Mouse (Mus musculus) adrenal gland, postnatal 14 days (tissue): Measurements from ENCODE around the gene Fam166a. TPM values are rescaled to one million over a fixed set of nuclear protein-coding genes. Genes with fewer than 3 reads are reported as not detected.
"Not testable (repeated sequence)": the region's sequence is repeated elsewhere in the genome, so short reads cannot be mapped to it uniquely, and the experiment has no call there.

Experiments
- DNase-seq: peaks from one replicate; pipeline ENCODE4 v3.0.0; 2021; ENCODE audit warnings: mixed read lengths
- total RNA-seq: library from RNA; stranded (reverse); gene quantifications from 2 replicates; pipeline ENCODE4 v1.2.3, GENCODE M21; 2021

Gene Fam166a
- total RNA-seq, 1 experiment from 2014 or later, result not detected

DNA sequence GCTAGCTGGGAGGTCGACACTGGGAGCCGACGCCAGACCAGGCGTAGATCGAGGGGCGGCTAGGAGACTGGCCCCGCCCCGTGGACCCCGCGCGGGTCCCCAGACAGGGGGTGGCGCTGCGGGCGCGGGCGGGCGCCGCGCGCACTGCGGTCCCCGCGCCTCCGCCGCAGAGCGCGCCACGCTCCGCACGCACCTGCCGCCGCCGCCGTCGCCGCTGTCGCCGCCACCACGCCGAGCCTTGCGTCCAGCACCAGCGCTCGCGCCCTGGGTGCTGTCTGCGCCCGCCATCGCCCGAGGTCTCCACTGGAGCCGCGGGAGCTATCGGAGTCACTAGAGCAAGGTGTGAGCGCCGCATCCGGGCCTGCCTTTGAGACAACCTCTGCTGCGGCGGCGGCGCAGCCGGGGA is 23.6 kb downstream of the Fam166a start, which contains the start of the genes Rnf208 and Cysrt1:
Rnf208 (plus strand) TSS at position 155 of the 406 bp plus-strand sequence.
Cysrt1 (minus strand) TSS at position 352 of the 406 bp plus-strand sequence.
- DNase-seq, result peak; percentile 32

DNA sequence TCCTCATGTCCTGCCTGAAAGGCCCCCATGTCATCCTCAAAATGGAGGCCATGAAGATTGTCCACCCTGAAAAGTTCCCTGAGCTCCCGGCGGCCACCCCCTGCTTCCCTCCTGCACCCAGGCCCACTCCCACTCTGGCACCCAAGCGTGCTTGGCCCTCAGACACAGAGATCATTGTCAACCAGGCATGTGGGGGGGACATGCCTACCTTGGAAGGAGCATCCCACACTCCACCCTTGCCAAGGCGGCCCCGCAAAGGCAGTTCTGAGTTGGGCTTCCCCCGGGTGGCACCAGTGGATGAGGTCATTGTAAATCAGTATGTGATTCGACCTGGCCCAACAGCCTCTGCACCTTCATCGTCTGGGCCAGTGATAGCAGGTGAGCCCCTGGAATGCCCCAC is 24.8 kb downstream of the Fam166a start:
- no peak for DNase-seq

GRCm38 (mm10) chr2:25244144-25244543 is 25.6 kb downstream of the Fam166a start:
- DNase-seq, result no peak

- no peak for DNase-seq
Observed at GRCm38 (mm10) chr2:25246183-25247072, 27.9 kb downstream of the Fam166a start, which contains the start of gene AL732309.1. AL732309.1 (minus strand) TSS chr2:25246863.

DNA sequence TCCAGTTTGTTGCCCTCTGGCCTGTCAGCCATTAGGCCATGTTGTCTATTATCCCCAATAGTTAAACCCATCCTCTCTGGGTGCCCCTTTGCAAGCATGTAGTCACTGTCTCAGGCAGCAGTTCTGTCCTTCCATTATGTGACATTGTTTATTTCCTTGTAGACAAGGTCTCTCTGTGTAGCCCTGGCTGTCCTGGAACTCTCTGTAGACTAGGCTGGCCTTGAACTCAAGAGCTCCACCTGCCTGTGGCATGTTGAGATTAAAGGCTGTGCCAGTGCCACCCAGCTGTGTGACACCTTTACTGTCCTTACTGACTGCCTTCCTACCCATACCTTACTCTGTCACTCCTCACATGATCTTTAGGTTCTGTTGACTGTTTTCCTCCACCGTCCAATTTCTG is 33.8 kb downstream of the Fam166a start:
- peak; percentile 32 for DNase-seq

DNA sequence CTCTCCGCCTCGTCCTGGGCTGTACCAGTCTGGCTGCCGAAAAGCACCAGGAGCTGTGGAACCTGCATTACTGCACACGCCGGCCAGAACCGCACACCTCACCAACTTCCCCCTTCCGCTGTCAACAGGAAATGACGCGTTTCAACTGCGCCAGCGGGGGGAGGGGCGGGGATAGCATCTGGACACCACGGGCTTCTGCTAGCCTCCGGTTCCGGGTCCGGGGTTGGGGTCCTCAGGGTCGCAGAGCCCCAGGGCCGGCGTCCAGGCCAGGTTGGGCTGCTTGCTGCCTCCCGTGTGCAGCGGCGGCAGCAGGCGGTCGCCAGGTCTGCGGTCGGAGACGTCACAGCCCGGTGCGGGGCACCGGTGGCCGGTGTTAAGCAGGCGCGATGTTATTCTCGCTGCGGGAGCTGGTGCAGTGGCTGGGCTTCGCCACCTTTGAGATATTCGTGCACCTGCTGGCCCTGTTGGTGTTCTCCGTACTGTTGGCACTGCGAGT is 36.8 kb downstream of the Fam166a start, which contains the start of gene Tmem203:
Tmem203 (plus strand) TSS at position 156 of the 496 bp plus-strand sequence.
- DNase-seq, result peak; percentile 94

DNA sequence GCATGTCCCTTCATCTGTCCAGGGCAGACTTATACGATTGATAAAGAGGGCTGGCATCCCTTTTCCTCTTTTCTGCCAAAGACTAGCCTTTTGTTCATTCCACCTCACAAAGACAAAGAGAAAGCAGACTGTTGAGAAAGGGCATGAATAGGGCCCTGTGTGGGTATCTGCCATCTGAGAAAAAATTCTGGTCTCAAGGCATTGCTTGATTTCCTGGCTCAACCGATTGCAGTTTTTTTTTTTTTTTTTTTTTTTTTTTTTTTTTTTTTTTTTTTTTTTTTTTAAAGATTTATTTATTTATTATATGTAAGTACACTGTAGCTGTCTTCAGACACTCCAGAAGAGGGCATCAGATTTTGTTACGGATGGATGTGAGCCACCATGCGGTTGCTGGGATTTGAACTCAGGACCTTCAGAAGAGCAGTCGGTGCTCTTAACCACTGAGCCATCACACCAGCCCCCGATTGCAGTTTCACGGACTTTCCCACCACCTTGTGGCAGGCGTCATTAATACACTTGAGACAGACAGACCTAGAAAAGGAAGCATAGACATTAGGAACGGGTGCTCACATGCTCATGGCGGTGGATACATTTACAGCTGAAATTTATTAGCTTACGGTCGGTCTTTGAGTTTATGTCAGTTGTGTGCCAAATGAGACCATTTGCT is 38.0 kb downstream of the Fam166a start:
- DNase-seq, result peak; percentile 73

- not testable (repeated sequence) for DNase-seq
Observed at GRCm38 (mm10) chr2:25257250-25257649, 38.7 kb downstream of the Fam166a start.

DNA sequence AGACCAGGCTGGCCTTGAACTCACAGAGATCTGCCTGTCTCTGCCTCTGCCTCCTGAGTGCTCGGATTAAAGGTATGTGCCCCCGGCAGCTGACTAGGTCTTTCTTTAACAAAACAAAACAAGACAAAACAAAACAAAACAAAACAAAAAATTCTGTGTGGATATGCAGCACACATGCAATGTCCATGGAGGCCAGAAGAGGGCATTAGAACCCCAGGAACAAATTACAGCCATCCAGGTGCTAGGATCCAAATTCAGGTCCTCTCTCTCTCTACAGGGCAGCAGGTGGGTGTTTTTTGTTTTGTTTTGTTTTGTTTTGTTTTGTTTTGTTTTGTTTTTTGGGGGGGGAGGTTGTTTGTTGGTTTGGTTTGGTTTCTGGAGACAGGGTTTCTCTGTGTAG is 40.3 kb downstream of the Fam166a start:
- DNase-seq, result no peak

GRCm38 (mm10) chr2:25261870-25262269 is 43.3 kb downstream of the Fam166a start:
- no peak for DNase-seq

DNA sequence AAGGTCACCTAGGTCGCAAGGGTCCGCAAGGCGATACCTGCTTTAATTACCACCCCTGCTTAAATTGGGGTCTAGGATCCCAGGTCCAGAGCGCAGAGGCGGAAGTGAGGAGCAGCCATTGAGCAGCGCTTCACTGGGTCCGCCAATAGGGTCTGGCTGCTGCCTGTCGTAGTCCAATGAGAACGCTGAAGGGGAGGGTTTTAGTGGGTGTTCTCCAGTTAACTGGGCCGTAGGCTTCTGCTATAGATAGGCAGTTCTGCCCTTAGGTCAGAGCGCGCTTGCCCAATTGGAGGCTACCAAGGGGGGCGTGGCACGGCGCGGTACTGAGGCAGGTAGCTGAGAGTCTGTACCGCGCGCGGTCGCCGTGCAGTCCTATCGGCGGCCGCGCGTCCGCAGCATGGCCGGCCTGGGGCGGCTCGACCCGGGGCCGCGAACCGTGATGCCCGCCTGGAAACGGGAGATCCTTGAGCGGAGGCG is 43.8 kb downstream of the Fam166a start, which contains the start of gene Tprn:
Tprn (plus strand) TSS at position 328 of the 477 bp plus-strand sequence.
- peak; percentile 96 for DNase-seq

DNA sequence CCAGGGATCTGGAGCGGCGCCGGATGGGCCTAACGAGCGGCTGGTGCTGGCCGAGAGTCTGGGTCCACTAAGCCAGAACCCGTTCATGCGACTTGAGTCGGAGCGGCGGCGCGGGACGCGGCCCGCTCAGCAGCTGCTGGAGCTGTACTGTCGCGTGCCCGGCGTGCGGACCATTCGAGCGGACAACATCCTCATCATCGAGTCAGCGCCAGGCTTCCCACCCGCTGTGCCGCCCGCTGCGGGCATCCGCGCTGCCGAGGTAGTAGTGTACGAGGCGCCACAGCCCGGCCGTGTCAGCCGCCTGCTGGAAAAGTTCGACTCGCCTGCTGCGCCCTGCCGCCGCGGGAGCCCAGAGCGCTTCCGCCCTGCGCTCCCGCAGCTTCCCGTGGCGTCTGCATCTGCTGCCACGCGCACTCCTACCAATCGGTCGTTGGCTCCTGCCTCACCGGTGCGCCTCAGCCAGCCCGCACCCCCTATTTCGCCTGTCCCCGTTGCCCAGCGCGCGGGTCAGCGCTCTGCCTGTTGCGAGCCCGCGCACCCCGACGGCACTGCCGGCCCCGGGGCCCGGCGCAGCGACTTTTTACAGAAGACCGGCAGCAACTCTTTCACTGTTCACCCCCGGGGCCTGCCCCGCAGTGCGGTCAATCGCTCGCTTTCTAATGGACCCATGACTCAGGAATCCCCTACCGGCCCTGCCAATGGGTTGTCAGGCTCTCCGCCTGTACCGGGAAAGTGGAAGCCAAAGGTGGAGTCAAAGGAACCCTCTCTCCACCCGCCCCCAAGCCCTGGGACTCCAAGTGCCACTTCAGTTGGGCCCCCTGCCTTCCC is 44.5 kb downstream of the Fam166a start:
- peak; percentile 58 for DNase-seq

DNA sequence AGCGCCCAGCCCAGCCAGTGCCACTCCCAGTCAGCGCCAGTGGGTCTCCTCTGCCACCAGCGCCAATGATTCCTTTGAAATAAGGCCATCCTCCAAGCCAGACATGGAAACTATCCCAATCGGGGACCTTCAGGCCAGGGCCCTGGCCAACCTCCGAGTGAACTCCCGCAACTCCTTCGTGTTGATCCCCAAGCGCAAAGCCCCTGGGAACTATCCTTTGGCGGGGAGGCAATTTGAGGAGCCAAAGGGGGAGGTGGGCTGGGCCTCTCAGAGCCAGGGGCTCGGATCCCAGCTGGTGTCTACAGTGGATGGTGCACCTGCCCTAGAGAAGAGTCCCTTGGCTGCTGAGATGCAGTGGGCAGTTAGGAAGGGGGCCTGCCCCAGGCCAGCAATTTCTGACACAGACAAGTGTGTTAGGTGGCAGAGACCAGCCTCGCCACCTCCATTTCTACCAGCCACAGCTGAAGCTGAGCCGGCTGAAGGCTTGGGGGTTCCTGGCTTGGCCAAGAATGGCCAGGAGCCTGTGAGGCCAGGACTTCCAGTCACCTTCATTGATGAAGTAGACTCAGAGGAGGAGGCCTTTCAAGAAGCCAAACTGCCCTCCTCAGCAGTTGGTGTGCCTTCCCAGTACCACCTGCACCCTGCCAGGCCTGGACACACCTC is 45.2 kb downstream of the Fam166a start:
- no peak for DNase-seq

- no peak for DNase-seq
Observed at GRCm38 (mm10) chr2:25264286-25264660, 45.7 kb downstream of the Fam166a start.

DNA sequence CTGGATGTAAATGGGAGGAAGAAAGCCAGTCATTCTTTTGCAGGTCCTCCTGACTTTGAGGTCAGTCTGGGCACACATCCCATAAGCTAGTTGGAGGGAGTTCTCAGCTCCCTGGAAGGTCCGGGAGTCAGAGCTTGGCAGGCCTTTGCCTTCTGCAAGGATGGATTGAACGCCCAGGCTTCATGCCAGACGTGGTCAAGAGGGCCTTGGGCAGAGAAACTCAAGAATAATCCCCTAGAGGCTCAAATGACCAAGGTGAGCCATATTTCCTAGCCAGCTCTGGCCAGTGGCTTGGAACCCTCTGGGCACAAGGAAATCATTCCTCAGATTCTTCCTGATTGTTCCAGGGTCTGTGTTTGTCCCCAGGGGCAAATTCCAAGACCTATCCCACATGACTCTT is 46.3 kb downstream of the Fam166a start:
- peak; percentile 73 for DNase-seq

GRCm38 (mm10) chr2:25265897-25266656 is 47.5 kb downstream of the Fam166a start:
- no peak for DNase-seq

- peak; percentile 67 for DNase-seq
Observed at GRCm38 (mm10) chr2:25266720-25267119, 48.2 kb downstream of the Fam166a start.

- DNase-seq, result no peak
Observed at GRCm38 (mm10) chr2:25267241-25267640, 48.7 kb downstream of the Fam166a start.

- no peak for DNase-seq
Observed at GRCm38 (mm10) chr2:25267746-25268309, 49.3 kb downstream of the Fam166a start.
